Mouse (Mus musculus) ES-E14 (cell line): ENCODE measurements around the gene Jam3.

Source experiments
- CHD2 ChIP-seq: IDR thresholded peaks from 2 replicates; pipeline ENCODE4 v1.6.1; 2014; ENCODE audit warnings: mild to moderate bottlenecking, low read depth, low read length, inconsistent platforms
- HCFC1 ChIP-seq: IDR thresholded peaks from 2 replicates; pipeline ENCODE4 v1.6.1; 2012; ENCODE audit warnings: low read length, inconsistent platforms, borderline replicate concordance; ENCODE audit not compliant: insufficient read depth
- MAFK ChIP-seq: IDR thresholded peaks from 2 replicates; pipeline ENCODE4 v1.6.1; 2014; ENCODE audit warnings: mild to moderate bottlenecking, low read depth, low read length, inconsistent platforms; ENCODE audit not compliant: insufficient read depth
- ZC3H11A ChIP-seq: IDR thresholded peaks from 2 replicates; pipeline ENCODE4 v1.6.1; 2012; ENCODE audit warnings: low read depth, mild to moderate bottlenecking, inconsistent platforms, low read length, borderline replicate concordance
- ZNF384 ChIP-seq: IDR thresholded peaks from 2 replicates; pipeline ENCODE4 v1.6.1; 2012; ENCODE audit warnings: low read depth, low read length, inconsistent platforms

DNA sequence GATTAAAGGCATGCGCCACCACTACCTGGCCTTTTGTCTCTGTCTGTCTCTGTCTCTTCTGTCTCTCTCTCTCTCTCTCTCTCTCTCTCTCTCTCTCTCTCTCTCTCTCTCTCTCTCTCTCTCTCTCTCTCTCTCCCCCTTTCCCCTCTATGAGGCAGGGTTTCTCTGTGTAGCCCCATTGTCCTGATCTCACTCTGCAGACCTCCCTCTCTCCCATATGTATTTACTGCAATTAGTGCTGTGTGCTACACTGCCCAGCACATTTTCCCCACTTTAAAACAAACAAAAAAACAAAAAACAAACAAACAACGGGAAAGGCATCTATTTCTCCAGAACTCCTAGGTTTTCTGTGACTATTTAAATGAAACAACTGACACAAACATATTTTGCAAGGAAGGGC, 18.4 kb upstream of the Jam3 start:
- TF ChIP-seq ZC3H11A (no peak), MAFK (no peak), CHD2 (no peak), ZNF384 (no peak), HCFC1 (no peak)
